Mouse (Mus musculus) hindbrain, embryonic 16.5 days (tissue): ENCODE measurements around the gene Npsr1. TPM values are rescaled to one million over a fixed set of nuclear protein-coding genes. Genes with fewer than 3 reads are reported as not detected.

Experiments
- ATAC-seq: fragments of 200-750 bp; cut with Nextera tagmentation; 2 replicates; pipeline ENCODE4 v1.8.0; 2017; ENCODE audit warnings: moderate TSS enrichment, moderate library complexity
- H3K27ac ChIP-seq: fragments of 300-500 bp; sonication (generic); 2 replicates; pipeline ENCODE4 v1.5.1; 2014; ENCODE audit warnings: low read depth, mild to moderate bottlenecking, control low read depth, low read length, moderate library complexity
- H3K27me3 ChIP-seq: fragments of 300-500 bp; sonication (generic); replicated peaks from 2 replicates; pipeline ENCODE4 v1.6.1; 2014; ENCODE audit warnings: low read length; ENCODE audit not compliant: control insufficient read depth, insufficient read depth
- H3K36me3 ChIP-seq: fragments of 300-500 bp; sonication (generic); 2 replicates; pipeline ENCODE4 v1.6.1; 2014; ENCODE audit warnings: mild to moderate bottlenecking, low read length, moderate library complexity, mixed read lengths; ENCODE audit not compliant: control insufficient read depth, insufficient read depth
- H3K4me1 ChIP-seq: fragments of 300-500 bp; sonication (generic); 2 replicates; pipeline ENCODE4 v1.6.1; 2014; ENCODE audit warnings: low read depth, low read length; ENCODE audit not compliant: control insufficient read depth, insufficient read depth
- H3K4me2 ChIP-seq: fragments of 300-500 bp; sonication (generic); 2 replicates; pipeline ENCODE4 v1.6.1; 2014; ENCODE audit warnings: mild to moderate bottlenecking, low read length, control low read depth, moderate library complexity
- H3K4me3 ChIP-seq: fragments of 300-500 bp; sonication (generic); 2 replicates; pipeline ENCODE4 v1.5.1; 2014; ENCODE audit warnings: mild to moderate bottlenecking, low read length, control low read depth, moderate library complexity
- H3K9ac ChIP-seq: fragments of 300-500 bp; sonication (generic); 2 replicates; pipeline ENCODE4 v1.6.1; 2014; ENCODE audit warnings: low read depth, mild to moderate bottlenecking, control low read depth, low read length, moderate library complexity
- H3K9me3 ChIP-seq: fragments of 300-500 bp; sonication (generic); 2 replicates; pipeline ENCODE4 v1.6.1; 2014; ENCODE audit warnings: mild to moderate bottlenecking, low read length, moderate library complexity; ENCODE audit not compliant: control insufficient read depth
- WGBS: fragments of 180-500 bp; shearing (Covaris S2); extraction: QIAGEN DNeasy Blood & Tissue Kit; methylation state at CpG from one replicate; pipeline ENCODE4 v1.1.7; 2014; 5-methylcytosine and 5-hydroxymethylcytosine counted together
- polyA plus RNA-seq: library from polyadenylated mRNA; unstranded; fragments of >200 nt; fragmentation: Nextera tagmentation; extraction: Ambion mirVana; gene quantifications from 2 replicates; pipeline ENCODE4 v1.2.1, GENCODE M21; 2015

The Npsr1 gene
- polyA plus RNA-seq, 1 experiment from 2014 or later = 0.43 TPM

- WGBS = 61% methylated on average over 3 of the region's 3 CpGs
- H3K9me3 ChIP-seq = no peaks in the 10 kb centered on the region
- no peaks in the 10 kb centered on the region for H3K27me3 ChIP-seq
- H3K27ac ChIP-seq = no peak overlapping the region
- H3K9ac ChIP-seq = no peak overlapping the region
- no peak overlapping the region for H3K4me2 ChIP-seq
- no peak overlapping the region for H3K4me3 ChIP-seq
- no peaks in the 10 kb centered on the region for H3K36me3 ChIP-seq
- H3K4me1 ChIP-seq = no peaks in the 10 kb centered on the region
- ATAC-seq = no peak
Measured at GRCm38 (mm10) chr9:24307400-24307799, 209.6 kb downstream of the Npsr1 start.

GRCm38 (mm10) chr9:24315835-24316234 lies 218.0 kb downstream of the Npsr1 start:
- no peak overlapping the region for H3K9ac ChIP-seq
- no peaks in the 10 kb centered on the region for H3K36me3 ChIP-seq
- no peak overlapping the region for H3K27ac ChIP-seq
- no peak for ATAC-seq
- H3K4me3 ChIP-seq = no peak overlapping the region
- WGBS = 94% methylated on average over 2 of the region's 2 CpGs
- no peak overlapping the region for H3K4me2 ChIP-seq
- H3K4me1 ChIP-seq = no peaks in the 10 kb centered on the region
- H3K27me3 ChIP-seq = no peaks in the 10 kb centered on the region
- H3K9me3 ChIP-seq = no peaks in the 10 kb centered on the region

GRCm38 (mm10) chr9:24331661-24332060 lies 233.9 kb downstream of the Npsr1 start:
- Histone ChIP-seq H3K4me3 (no peak overlapping the region), H3K27ac (no peak overlapping the region), H3K4me1 (no peaks in the 10 kb centered on the region), H3K9ac (no peak overlapping the region), H3K4me2 (no peak overlapping the region), H3K36me3 (no peaks in the 10 kb centered on the region), H3K27me3 (no peaks in the 10 kb centered on the region), H3K9me3 (no peaks in the 10 kb centered on the region)
- ATAC-seq = no peak
- WGBS = 79% methylated on average over 2 of the region's 2 CpGs

- Histone ChIP-seq H3K27ac (no peak overlapping the region), H3K27me3 (no peaks in the 10 kb centered on the region), H3K36me3 (no peaks in the 10 kb centered on the region), H3K4me1 (no peaks in the 10 kb centered on the region), H3K9me3 (no peaks in the 10 kb centered on the region), H3K4me3 (no peak overlapping the region), H3K4me2 (no peak overlapping the region), H3K9ac (no peak overlapping the region)
- whole genome bisulfite sequencing = 33% methylated on average over 3 of the region's 3 CpGs
- no peak for ATAC-seq
Measured at GRCm38 (mm10) chr9:24341321-24341720, 243.5 kb downstream of the Npsr1 start.

- no peaks in the 10 kb centered on the region for H3K27me3 ChIP-seq
- no peak overlapping the region for H3K4me3 ChIP-seq
- no peaks in the 10 kb centered on the region for H3K9me3 ChIP-seq
- no peaks in the 10 kb centered on the region for H3K36me3 ChIP-seq
- 30% methylated on average over 1 of the region's 1 CpGs for WGBS
- no peak overlapping the region for H3K9ac ChIP-seq
- H3K27ac ChIP-seq = no peak overlapping the region
- H3K4me1 ChIP-seq = no peaks in the 10 kb centered on the region
- H3K4me2 ChIP-seq = no peak overlapping the region
- no peak for ATAC-seq
Measured at GRCm38 (mm10) chr9:24347011-24347410, 249.2 kb downstream of the Npsr1 start.

GRCm38 (mm10) chr9:24349510-24349909 lies 251.7 kb downstream of the Npsr1 start:
- no peaks in the 10 kb centered on the region for H3K27me3 ChIP-seq
- no peak overlapping the region for H3K9ac ChIP-seq
- H3K4me3 ChIP-seq = no peak overlapping the region
- H3K36me3 ChIP-seq = no peaks in the 10 kb centered on the region
- no peaks in the 10 kb centered on the region for H3K4me1 ChIP-seq
- H3K27ac ChIP-seq = no peak overlapping the region
- H3K4me2 ChIP-seq = no peak overlapping the region
- H3K9me3 ChIP-seq = no peaks in the 10 kb centered on the region
- no peak for ATAC-seq
- 83% methylated on average over 2 of the region's 2 CpGs for WGBS

- Histone ChIP-seq H3K27me3 (no peaks in the 10 kb centered on the region), H3K36me3 (no peaks in the 10 kb centered on the region), H3K4me3 (no peak overlapping the region), H3K4me2 (no peak overlapping the region), H3K4me1 (no peaks in the 10 kb centered on the region), H3K9me3 (no peaks in the 10 kb centered on the region), H3K9ac (no peak overlapping the region), H3K27ac (no peak overlapping the region)
- no peak for ATAC-seq
- WGBS = 86% methylated on average over 3 of the region's 3 CpGs
Measured at GRCm38 (mm10) chr9:24351402-24351801, 253.6 kb downstream of the Npsr1 start.
